Mouse (Mus musculus) limb, embryonic 14.5 days (tissue): ENCODE data around the gene Ube2g2. TPM values are rescaled to one million over a fixed set of nuclear protein-coding genes. Genes with fewer than 3 reads are reported as not detected.

Source experiments
- ATAC-seq: fragments of 200-750 bp; cut with Nextera tagmentation; 2 replicates; pipeline ENCODE4 v1.8.0; 2017; ENCODE audit warnings: low read depth, moderate number of reproducible peaks, moderate TSS enrichment; ENCODE audit not compliant: low FRiP score
- DNase-seq: peaks from one replicate; pipeline ENCODE4 v3.0.0-alpha.2; 2015; ENCODE audit warnings: low spot score
- H3K27ac ChIP-seq: fragments of 300-500 bp; sonication (generic); replicated peaks from 2 replicates; pipeline ENCODE4 v1.5.1; 2014; ENCODE audit warnings: low read depth, mild to moderate bottlenecking, low read length, moderate library complexity, mixed read lengths
- H3K27me3 ChIP-seq: fragments of 300-500 bp; sonication (generic); 2 replicates; pipeline ENCODE4 v1.6.1; 2014; ENCODE audit warnings: low read length, mixed read lengths; ENCODE audit not compliant: control insufficient read depth, insufficient read depth
- H3K36me3 ChIP-seq: fragments of 300-500 bp; sonication (generic); 2 replicates; pipeline ENCODE4 v1.6.1; 2014; ENCODE audit warnings: mild to moderate bottlenecking, low read length, moderate library complexity, mixed read lengths; ENCODE audit not compliant: control insufficient read depth, insufficient read depth
- H3K4me1 ChIP-seq: fragments of 300-500 bp; sonication (generic); 2 replicates; pipeline ENCODE4 v1.6.1; 2014; ENCODE audit warnings: antibody characterized with exemption, low read length, mixed read lengths; ENCODE audit not compliant: control insufficient read depth, insufficient read depth
- H3K4me2 ChIP-seq: fragments of 300-500 bp; sonication (generic); replicated peaks from 2 replicates; pipeline ENCODE4 v1.6.1; 2014; ENCODE audit warnings: low read depth, mild to moderate bottlenecking, low read length, moderate library complexity; ENCODE audit not compliant: severe bottlenecking
- H3K4me3 ChIP-seq: fragments of 300-500 bp; sonication (generic); replicated peaks from 2 replicates; pipeline ENCODE4 v1.5.1; 2014; ENCODE audit warnings: low read length
- H3K9ac ChIP-seq: fragments of 300-500 bp; sonication (generic); 2 replicates; pipeline ENCODE4 v1.6.1; 2014; ENCODE audit warnings: mild to moderate bottlenecking, low read depth, low read length, moderate library complexity; ENCODE audit not compliant: severe bottlenecking
- H3K9me3 ChIP-seq: fragments of 300-500 bp; sonication (generic); 2 replicates; pipeline ENCODE4 v1.6.1; 2016; ENCODE audit warnings: low read length; ENCODE audit not compliant: control insufficient read depth
- POLR2A ChIP-seq: fragments of 200-500 bp; IDR thresholded peaks from 2 replicates; pipeline ENCODE4 v1.8.0; 2012; ENCODE audit warnings: inconsistent platforms, mild to moderate bottlenecking, moderate library complexity, borderline replicate concordance; ENCODE audit not compliant: insufficient read depth, insufficient read length; ENCODE audit errors: extremely low read depth
- WGBS: fragments of 180-500 bp; shearing (Covaris S2); extraction: QIAGEN DNeasy Blood & Tissue Kit; methylation state at CpG from one replicate; pipeline ENCODE4 v1.1.7; 2014; 5-methylcytosine and 5-hydroxymethylcytosine counted together
- polyA plus RNA-seq, 2 experiments: library from polyadenylated mRNA; depleted of rRNA in 1 of 2; stranded (reverse) in 1 of 2; unstranded in 1 of 2; fragments of >200 nt; fragmentation: Nextera tagmentation in 1 of 2; extraction: Ambion mirVana in 1 of 2; gene quantifications; 2 replicates each; pipeline versions ENCODE4 v1.2.1 to v1.2.3; 2012 to 2014

The Ube2g2 gene
- polyA plus RNA-seq, 2 experiments: 55.1 to 58.6 TPM

- Histone ChIP-seq H3K27me3 (no peaks in the 10 kb centered on the region), H3K27ac (0 out of 2 replicates have a peak overlapping the region, but pooled peaks have one; percentile 98), H3K4me2 (peak overlapping the region; percentile 91), H3K9ac (peak overlapping the region; percentile 90), H3K36me3 (peaks cover 36% of the 10 kb centered on the region), H3K9me3 (no peaks in the 10 kb centered on the region), H3K4me3 (peak overlapping the region; percentile 77), H3K4me1 (peaks cover 14% of the 10 kb centered on the region)
- ATAC-seq (0 out of 2 replicates have a peak, but pooled peaks have one; percentile 0), DNase-seq (no peak)
- WGBS: 32% methylated on average over 7 of the region's 7 CpGs
- TF ChIP-seq POLR2A: no peak
Measured at GRCm38 (mm10) chr10:77606855-77607254, 15.2 kb upstream of the Ube2g2 start.

DNA sequence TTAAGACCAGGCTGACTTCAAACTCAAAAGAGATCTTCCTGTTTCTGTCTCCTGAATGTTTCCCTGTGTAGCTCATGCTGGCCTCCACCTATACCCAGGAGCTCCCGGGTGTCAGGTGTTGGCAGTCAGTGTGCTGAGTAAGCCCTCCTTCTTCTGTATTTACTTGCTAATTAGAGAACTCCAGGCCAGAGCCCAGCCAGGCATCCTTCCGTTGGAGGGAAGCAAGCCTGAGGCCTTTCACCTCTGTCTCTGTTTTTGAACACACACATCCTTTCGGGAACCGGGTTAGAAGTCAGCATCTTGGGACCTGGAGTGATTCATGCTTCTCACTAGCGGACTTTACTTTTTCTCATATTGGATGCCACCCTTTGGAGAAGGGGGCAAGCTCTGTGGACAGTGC, 14.6 kb upstream of the Ube2g2 start:
- no peak overlapping the region for H3K27ac ChIP-seq
- no peak for ATAC-seq
- H3K4me1 ChIP-seq: peaks cover 14% of the 10 kb centered on the region
- H3K36me3 ChIP-seq: peaks cover 40% of the 10 kb centered on the region
- H3K9me3 ChIP-seq: no peaks in the 10 kb centered on the region
- 72% methylated on average over 5 of the region's 5 CpGs for WGBS
- TF ChIP-seq POLR2A: no peak
- no peaks in the 10 kb centered on the region for H3K27me3 ChIP-seq
- H3K9ac ChIP-seq: no peak overlapping the region
- no peak for DNase-seq
- H3K4me2 ChIP-seq: peak overlapping the region; percentile 91
- peak overlapping the region; percentile 77 for H3K4me3 ChIP-seq

GRCm38 (mm10) chr10:77608589-77608988, 13.5 kb upstream of the Ube2g2 start:
- peaks cover 14% of the 10 kb centered on the region for H3K4me1 ChIP-seq
- WGBS: 96% methylated on average over 8 of the region's 8 CpGs
- H3K27me3 ChIP-seq: no peaks in the 10 kb centered on the region
- no peak overlapping the region for H3K27ac ChIP-seq
- no peak for TF ChIP-seq POLR2A
- H3K4me2 ChIP-seq: no peak overlapping the region
- H3K9me3 ChIP-seq: no peaks in the 10 kb centered on the region
- no peak overlapping the region for H3K4me3 ChIP-seq
- H3K36me3 ChIP-seq: peaks cover 50% of the 10 kb centered on the region
- ATAC-seq (no peak), DNase-seq (no peak)
- H3K9ac ChIP-seq: no peak overlapping the region

DNA sequence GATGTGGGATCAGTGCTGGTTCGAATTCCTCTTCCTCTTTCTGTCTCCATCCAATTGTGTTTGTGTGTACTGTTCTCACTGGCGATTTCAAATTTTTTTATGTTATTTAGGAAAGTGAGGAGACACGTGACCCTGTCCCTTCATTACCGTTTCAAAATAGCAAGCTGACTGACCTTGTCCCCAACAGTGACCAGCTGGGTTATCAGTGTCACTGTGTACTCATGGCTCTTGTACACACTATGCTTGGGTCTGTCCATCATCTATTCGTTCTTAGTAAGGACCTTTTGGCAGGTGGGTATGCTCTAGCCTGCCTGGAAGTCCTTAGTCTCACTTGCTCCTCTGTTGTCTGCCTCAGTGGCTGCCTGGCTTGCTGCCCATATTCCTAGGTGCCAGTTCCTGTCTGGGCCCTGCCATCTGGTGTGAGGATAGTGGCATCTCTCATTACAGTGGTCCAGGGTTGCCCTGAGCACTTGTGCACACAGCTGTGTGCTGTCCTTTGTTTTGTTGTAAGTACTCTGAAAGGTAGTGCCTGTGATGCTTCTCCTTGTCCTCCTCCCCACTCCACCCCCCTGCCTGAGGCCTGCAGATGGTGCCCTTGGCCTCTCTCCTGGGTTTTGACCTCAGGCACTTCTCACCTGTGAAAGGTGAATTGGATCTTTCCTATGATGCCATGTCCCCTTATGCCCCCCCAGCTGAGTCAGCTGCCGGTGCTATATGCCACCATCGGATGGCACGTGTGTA, 11.7 kb upstream of the Ube2g2 start:
- H3K27me3 ChIP-seq: no peaks in the 10 kb centered on the region
- H3K36me3 ChIP-seq: peaks cover 68% of the 10 kb centered on the region
- no peak for TF ChIP-seq POLR2A
- peaks cover 14% of the 10 kb centered on the region for H3K4me1 ChIP-seq
- H3K4me2 ChIP-seq: no peak overlapping the region
- no peaks in the 10 kb centered on the region for H3K9me3 ChIP-seq
- H3K4me3 ChIP-seq: no peak overlapping the region
- DNase-seq (no peak), ATAC-seq (no peak)
- no peak overlapping the region for H3K9ac ChIP-seq
- H3K27ac ChIP-seq: no peak overlapping the region
- 91% methylated on average over 8 of the region's 8 CpGs for WGBS

DNA sequence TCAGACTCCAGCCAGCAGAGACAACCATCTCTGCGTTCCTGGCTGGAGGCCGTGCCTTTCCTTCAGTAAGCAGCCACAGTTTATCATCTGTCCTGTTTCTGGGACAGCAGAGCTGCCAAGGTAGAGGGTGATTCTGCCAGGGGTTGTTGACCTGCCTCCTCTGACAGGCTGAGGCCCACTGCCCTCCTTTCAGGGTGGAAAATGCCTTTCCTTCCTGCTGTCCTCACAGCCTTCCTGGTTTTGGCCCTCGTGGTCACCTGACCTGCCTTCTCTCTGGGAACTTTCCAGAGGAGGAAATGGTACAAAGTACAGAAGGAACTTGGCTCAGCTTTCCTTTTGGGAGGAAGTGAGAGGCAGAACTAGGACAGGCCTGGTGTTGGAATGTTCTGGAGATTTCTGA, 8.7 kb upstream of the Ube2g2 start:
- Histone ChIP-seq H3K27ac (no peak overlapping the region), H3K9ac (no peak overlapping the region)
- WGBS: 88% methylated on average over 3 of the region's 3 CpGs

More for the DNA sequence above, 8.7 kb upstream of the Ube2g2 start:
- Histone ChIP-seq H3K4me3 (no peak overlapping the region), H3K36me3 (peaks cover 89% of the 10 kb centered on the region), H3K4me1 (no peaks in the 10 kb centered on the region), H3K9me3 (no peaks in the 10 kb centered on the region), H3K27me3 (no peaks in the 10 kb centered on the region), H3K4me2 (no peak overlapping the region)
- no peak for ATAC-seq
- no peak for TF ChIP-seq POLR2A
- DNase-seq: no peak
